Mouse (Mus musculus): Measurements from ENCODE around the gene Uvrag. TPM values are rescaled to one million over a fixed set of nuclear protein-coding genes. Genes with fewer than 3 reads are reported as not detected.
A peak's percentile ranks its signal among the peaks of the same experiment; 100 is the strongest.

The Uvrag gene
- polyA plus RNA-seq, 2 experiments = 9.8 to 16.2 TPM

DNA sequence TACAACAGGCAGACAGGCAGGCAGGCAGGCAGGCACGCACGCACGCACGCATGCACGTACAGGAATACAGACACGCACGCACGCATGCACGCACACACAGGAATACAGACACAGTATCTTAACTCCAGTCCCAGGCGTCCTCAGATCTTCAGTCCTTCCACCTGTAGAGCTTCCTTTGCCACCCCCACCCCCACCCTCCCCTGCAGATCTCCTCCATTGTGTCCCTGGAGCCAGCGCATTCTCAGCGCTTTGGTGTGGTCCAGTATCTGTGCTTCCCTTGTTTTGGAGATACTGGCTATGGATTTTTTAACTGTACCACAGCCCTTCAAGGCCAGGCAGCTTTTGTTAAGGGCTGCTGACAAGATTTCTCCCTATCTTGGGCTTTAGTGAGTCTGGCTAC lies 267.6 kb downstream of the Uvrag start:
- WGBS = 89% methylated on average over 12 of the region's 12 CpGs
- no peaks in the 10 kb centered on the region for H3K9me3 ChIP-seq (ENCODE audit: control insufficient read depth, low read length)
- DNase-seq (ENCODE audit: low spot score) (no peak), ATAC-seq (ENCODE audit: low FRiP score, low read depth) (no peak)
- H3K4me3 ChIP-seq (replicated peaks; ENCODE audit: low read length) = no peak overlapping the region
- no peaks in the 10 kb centered on the region for H3K36me3 ChIP-seq (ENCODE audit: control insufficient read depth, insufficient read depth, low read length)
- peaks cover 58% of the 10 kb centered on the region for H3K4me1 ChIP-seq (ENCODE audit: control insufficient read depth, insufficient read depth, low read length)
- no peak overlapping the region for H3K9ac ChIP-seq (ENCODE audit: low read depth, low read length, severe bottlenecking)
- no peaks in the 10 kb centered on the region for H3K27me3 ChIP-seq (ENCODE audit: control insufficient read depth, insufficient read depth, low read length)
- no peak overlapping the region for H3K27ac ChIP-seq (replicated peaks; ENCODE audit: low read depth, low read length)
- TF ChIP-seq POLR2A (IDR thresholded peaks at IDR 0.05; ENCODE audit: borderline replicate concordance, extremely low read depth, insufficient read depth, insufficient read length) = no peak
- no peak overlapping the region for H3K4me2 ChIP-seq (replicated peaks; ENCODE audit: low read depth, low read length, severe bottlenecking)

DNA sequence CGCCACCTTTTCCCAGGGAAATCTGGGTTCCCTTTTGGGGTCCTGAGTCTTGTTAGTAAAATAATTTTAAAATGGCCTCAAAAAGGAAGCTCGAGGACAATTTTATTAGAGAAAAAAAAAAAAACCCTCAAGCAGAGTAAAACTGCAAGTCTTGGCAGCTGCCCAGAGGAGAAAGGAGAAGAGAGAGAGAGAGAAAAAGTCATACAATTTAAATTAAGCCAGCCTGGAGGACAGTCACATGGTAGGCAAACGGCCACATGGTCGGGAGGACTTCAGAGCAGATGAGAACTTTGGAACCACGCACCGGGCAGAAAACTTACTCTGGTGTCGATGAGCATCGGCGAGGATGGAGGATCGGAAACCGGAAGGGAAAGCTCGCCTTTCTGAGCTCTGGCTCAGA lies 269.1 kb downstream of the Uvrag start:
- peak; percentile 31 for DNase-seq (ENCODE audit: low spot score)
- Histone ChIP-seq H3K27me3 (ENCODE audit: control insufficient read depth, insufficient read depth, low read length) (no peaks in the 10 kb centered on the region), H3K4me3 (replicated peaks; ENCODE audit: low read length) (no peak overlapping the region), H3K9me3 (ENCODE audit: control insufficient read depth, low read length) (no peaks in the 10 kb centered on the region), H3K4me1 (ENCODE audit: control insufficient read depth, insufficient read depth, low read length) (peaks cover 65% of the 10 kb centered on the region), H3K36me3 (ENCODE audit: control insufficient read depth, insufficient read depth, low read length) (no peaks in the 10 kb centered on the region), H3K9ac (ENCODE audit: low read depth, low read length, severe bottlenecking) (no peak overlapping the region), H3K27ac (replicated peaks; ENCODE audit: low read depth, low read length) (no peak overlapping the region), H3K4me2 (replicated peaks; ENCODE audit: low read depth, low read length, severe bottlenecking) (peak overlapping the region; percentile 10; the same call in 1 of the 2 replicates)
- no peak for ATAC-seq (ENCODE audit: low FRiP score, low read depth)
- 44% methylated on average over 12 of the region's 12 CpGs for whole genome bisulfite sequencing
- TF ChIP-seq POLR2A (IDR thresholded peaks at IDR 0.05; ENCODE audit: borderline replicate concordance, extremely low read depth, insufficient read depth, insufficient read length) = no peak

DNA sequence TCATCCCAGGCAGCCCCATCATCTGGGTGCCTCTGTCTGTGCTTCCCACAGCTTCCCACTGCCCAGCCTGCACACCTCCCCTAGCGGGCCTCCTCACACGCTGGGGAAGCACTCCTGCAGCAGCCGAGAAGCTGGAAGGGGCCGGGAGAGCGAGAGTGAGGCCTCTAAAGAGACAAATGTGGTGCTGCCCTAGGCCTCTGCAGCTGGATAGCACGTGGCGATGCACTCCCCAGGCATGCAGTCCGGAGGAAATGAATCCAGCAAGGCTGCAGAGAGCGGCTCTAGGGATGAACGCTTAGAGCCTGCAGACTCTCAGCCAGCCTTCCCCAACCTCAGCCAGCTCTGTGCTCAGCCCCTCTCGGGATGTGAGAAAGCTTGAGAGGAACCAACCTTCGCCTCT lies 270.1 kb downstream of the Uvrag start:
- TF ChIP-seq POLR2A (IDR thresholded peaks at IDR 0.05; ENCODE audit: borderline replicate concordance, extremely low read depth, insufficient read depth, insufficient read length) = no peak
- 12% methylated on average over 12 of the region's 12 CpGs for WGBS
- DNase-seq (ENCODE audit: low spot score) (peak; percentile 54), ATAC-seq (ENCODE audit: low FRiP score, low read depth) (peak; percentile 54)
- Histone ChIP-seq H3K9ac (ENCODE audit: low read depth, low read length, severe bottlenecking) (no peak overlapping the region), H3K4me1 (ENCODE audit: control insufficient read depth, insufficient read depth, low read length) (peaks cover 59% of the 10 kb centered on the region), H3K9me3 (ENCODE audit: control insufficient read depth, low read length) (no peaks in the 10 kb centered on the region), H3K4me2 (replicated peaks; ENCODE audit: low read depth, low read length, severe bottlenecking) (no peak overlapping the region), H3K36me3 (ENCODE audit: control insufficient read depth, insufficient read depth, low read length) (no peaks in the 10 kb centered on the region), H3K27me3 (ENCODE audit: control insufficient read depth, insufficient read depth, low read length) (no peaks in the 10 kb centered on the region), H3K4me3 (replicated peaks; ENCODE audit: low read length) (no peak overlapping the region), H3K27ac (replicated peaks; ENCODE audit: low read depth, low read length) (peak overlapping the region; percentile 34)

DNA sequence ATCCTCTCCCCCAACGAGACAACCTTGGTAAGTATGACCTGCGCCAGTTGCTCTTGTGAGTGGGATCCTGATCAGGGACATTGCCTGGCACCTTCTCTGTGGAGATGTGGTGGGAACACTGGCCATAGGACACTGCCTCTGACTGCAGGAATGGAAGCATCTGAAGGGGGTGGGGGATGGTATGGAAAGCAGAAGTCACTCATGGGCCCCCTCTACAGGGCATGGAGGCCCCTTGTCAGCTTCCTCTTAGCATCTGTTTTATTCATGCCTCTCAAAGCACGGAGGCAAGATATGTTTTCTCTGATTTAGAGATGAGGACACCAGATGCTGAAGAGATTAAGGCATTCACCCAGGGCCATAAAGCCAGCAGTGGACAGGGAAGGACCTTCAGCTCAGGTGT lies 271.9 kb downstream of the Uvrag start:
- WGBS = 58% methylated on average over 3 of the region's 3 CpGs
- H3K9me3 ChIP-seq (ENCODE audit: control insufficient read depth, low read length) = no peaks in the 10 kb centered on the region
- no peak overlapping the region for H3K4me3 ChIP-seq (replicated peaks; ENCODE audit: low read length)
- no peaks in the 10 kb centered on the region for H3K36me3 ChIP-seq (ENCODE audit: control insufficient read depth, insufficient read depth, low read length)
- DNase-seq (ENCODE audit: low spot score) (no peak), ATAC-seq (ENCODE audit: low FRiP score, low read depth) (no peak)
- no peak overlapping the region for H3K9ac ChIP-seq (ENCODE audit: low read depth, low read length, severe bottlenecking)
- H3K27ac ChIP-seq (replicated peaks; ENCODE audit: low read depth, low read length) = no peak overlapping the region
- H3K27me3 ChIP-seq (ENCODE audit: control insufficient read depth, insufficient read depth, low read length) = no peaks in the 10 kb centered on the region
- TF ChIP-seq POLR2A (IDR thresholded peaks at IDR 0.05; ENCODE audit: borderline replicate concordance, extremely low read depth, insufficient read depth, insufficient read length) = no peak
- H3K4me1 ChIP-seq (ENCODE audit: control insufficient read depth, insufficient read depth, low read length) = peaks cover 46% of the 10 kb centered on the region
- no peak overlapping the region for H3K4me2 ChIP-seq (replicated peaks; ENCODE audit: low read depth, low read length, severe bottlenecking)

DNA sequence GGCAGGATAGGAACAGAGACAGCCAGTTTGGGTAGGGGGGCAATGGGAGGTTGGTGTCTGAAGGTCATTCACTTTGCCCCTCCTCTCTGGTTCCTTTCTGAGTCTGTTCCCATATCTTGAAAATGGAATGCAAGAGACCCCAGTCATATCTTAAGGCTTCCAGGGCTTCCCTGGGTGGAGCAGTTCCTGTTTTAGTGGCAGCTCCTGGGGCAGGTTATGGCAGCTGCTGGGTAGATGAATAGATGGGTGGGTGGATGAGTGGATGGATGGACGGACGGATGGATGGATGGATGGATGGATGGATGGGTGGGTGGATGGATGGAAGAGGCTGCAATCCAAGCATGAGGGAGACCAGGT lies 273.2 kb downstream of the Uvrag start:
- WGBS = 84% methylated on average over 2 of the region's 2 CpGs
- Histone ChIP-seq H3K27me3 (ENCODE audit: control insufficient read depth, insufficient read depth, low read length) (no peaks in the 10 kb centered on the region), H3K9ac (ENCODE audit: low read depth, low read length, severe bottlenecking) (no peak overlapping the region), H3K4me3 (replicated peaks; ENCODE audit: low read length) (no peak overlapping the region), H3K27ac (replicated peaks; ENCODE audit: low read depth, low read length) (no peak overlapping the region), H3K4me1 (ENCODE audit: control insufficient read depth, insufficient read depth, low read length) (peaks cover 57% of the 10 kb centered on the region), H3K4me2 (replicated peaks; ENCODE audit: low read depth, low read length, severe bottlenecking) (no peak overlapping the region), H3K36me3 (ENCODE audit: control insufficient read depth, insufficient read depth, low read length) (no peaks in the 10 kb centered on the region), H3K9me3 (ENCODE audit: control insufficient read depth, low read length) (no peaks in the 10 kb centered on the region)
- no peak for TF ChIP-seq POLR2A (IDR thresholded peaks at IDR 0.05; ENCODE audit: borderline replicate concordance, extremely low read depth, insufficient read depth, insufficient read length)
- ATAC-seq (ENCODE audit: low FRiP score, low read depth) (no peak), DNase-seq (ENCODE audit: low spot score) (no peak)
